Mouse (Mus musculus): Measurements from ENCODE around the gene Msi2. TPM values are rescaled to one million over a fixed set of nuclear protein-coding genes. Genes with fewer than 3 reads are reported as not detected.
A peak's percentile ranks its signal among the peaks of the same experiment; 100 is the strongest.

The Msi2 gene
- polyA plus RNA-seq (2012; rRNA removed), result 69.3 and 71.9 TPM in 2 replicates

GRCm38 (mm10) chr11:88718050-88718765 is at the start of gene Msi2:
TSS of gene Msi2 (minus strand) at chr11:88718513.
- Histone ChIP-seq H3K36me3 (ENCODE audit: control insufficient read depth, insufficient read depth, low read length) (no peaks in the 10 kb centered on the region), H3K27ac (ENCODE audit: control insufficient read depth, insufficient read depth, low read depth, low read length) (peak within 1 kb of the TSS; percentile 5), H3K4me1 (ENCODE audit: control insufficient read depth, insufficient read depth, low read length) (peaks cover 15% of the 10 kb centered on the region), H3K4me3 (ENCODE audit: control insufficient read depth, low read depth, low read length) (peak within 1 kb of the TSS; percentile 89), H3K27me3 (ENCODE audit: control insufficient read depth, insufficient read depth, low read length) (no peaks in the 10 kb centered on the region)
- TF ChIP-seq POLR2A (IDR thresholded peaks at IDR 0.05; ENCODE audit: control insufficient read depth, low read depth, low read length), result peak; percentile 51
- no peak for TF ChIP-seq CTCF (IDR thresholded peaks at IDR 0.05; ENCODE audit: control insufficient read depth, insufficient read depth, insufficient replicate concordance, low read depth, low read length)

DNA sequence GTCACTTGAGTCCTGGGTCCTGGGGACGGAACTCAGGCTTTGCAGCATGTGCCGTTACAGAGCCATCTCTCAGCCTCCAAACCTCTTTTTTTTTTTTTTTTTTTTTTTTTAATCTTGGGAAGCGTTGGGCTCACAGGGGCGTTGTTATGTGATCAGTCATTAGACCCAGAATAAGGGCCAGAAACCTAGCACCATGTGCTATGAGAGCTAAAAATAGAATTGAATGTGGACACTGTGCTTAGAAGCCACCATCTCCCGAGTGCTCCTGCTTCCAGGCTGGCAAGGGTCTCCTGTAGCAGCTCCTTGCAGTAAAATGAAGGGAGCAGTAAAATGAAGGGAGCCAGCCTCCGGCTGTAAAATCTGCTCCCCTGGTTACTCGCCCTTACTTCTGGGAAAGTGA is 47.3 kb upstream of the Msi2 start:
- H3K4me1 ChIP-seq (ENCODE audit: control insufficient read depth, insufficient read depth, low read length), result no peaks in the 10 kb centered on the region
- H3K36me3 ChIP-seq (ENCODE audit: control insufficient read depth, insufficient read depth, low read length), result no peaks in the 10 kb centered on the region
- no peak overlapping the region for H3K27ac ChIP-seq (ENCODE audit: control insufficient read depth, insufficient read depth, low read depth, low read length)
- H3K27me3 ChIP-seq (ENCODE audit: control insufficient read depth, insufficient read depth, low read length), result no peaks in the 10 kb centered on the region
- no peak for TF ChIP-seq POLR2A (IDR thresholded peaks at IDR 0.05; ENCODE audit: control insufficient read depth, low read depth, low read length)
- no peak for TF ChIP-seq CTCF (IDR thresholded peaks at IDR 0.05; ENCODE audit: control insufficient read depth, insufficient read depth, insufficient replicate concordance, low read depth, low read length)
- no peak overlapping the region for H3K4me3 ChIP-seq (ENCODE audit: control insufficient read depth, low read depth, low read length)

DNA sequence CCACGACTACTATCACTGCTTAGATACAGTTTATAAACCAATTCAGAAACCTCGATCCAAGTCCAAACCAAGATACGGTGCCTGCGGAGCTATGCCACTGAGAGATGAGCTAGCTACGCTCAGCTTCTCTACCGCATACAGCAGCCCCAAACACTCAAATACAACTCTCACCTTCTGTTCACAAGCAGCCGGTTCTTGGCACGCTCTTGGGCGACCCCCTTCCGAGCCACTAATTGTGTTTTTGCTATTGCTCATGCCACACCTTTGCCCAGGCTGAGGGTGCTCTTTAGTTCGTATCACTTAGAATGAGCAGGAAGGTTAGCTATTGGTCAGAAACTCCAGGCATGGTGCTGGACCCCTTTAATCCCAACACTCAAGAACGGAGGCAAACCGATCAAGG is 45.1 kb upstream of the Msi2 start:
- H3K4me3 ChIP-seq (ENCODE audit: control insufficient read depth, low read depth, low read length), result no peak overlapping the region
- H3K36me3 ChIP-seq (ENCODE audit: control insufficient read depth, insufficient read depth, low read length), result no peaks in the 10 kb centered on the region
- H3K4me1 ChIP-seq (ENCODE audit: control insufficient read depth, insufficient read depth, low read length), result no peaks in the 10 kb centered on the region
- no peak overlapping the region for H3K27ac ChIP-seq (ENCODE audit: control insufficient read depth, insufficient read depth, low read depth, low read length)
- H3K27me3 ChIP-seq (ENCODE audit: control insufficient read depth, insufficient read depth, low read length), result no peaks in the 10 kb centered on the region
- TF ChIP-seq CTCF (IDR thresholded peaks at IDR 0.05; ENCODE audit: control insufficient read depth, insufficient read depth, insufficient replicate concordance, low read depth, low read length) (no peak), POLR2A (IDR thresholded peaks at IDR 0.05; ENCODE audit: control insufficient read depth, low read depth, low read length) (no peak)

DNA sequence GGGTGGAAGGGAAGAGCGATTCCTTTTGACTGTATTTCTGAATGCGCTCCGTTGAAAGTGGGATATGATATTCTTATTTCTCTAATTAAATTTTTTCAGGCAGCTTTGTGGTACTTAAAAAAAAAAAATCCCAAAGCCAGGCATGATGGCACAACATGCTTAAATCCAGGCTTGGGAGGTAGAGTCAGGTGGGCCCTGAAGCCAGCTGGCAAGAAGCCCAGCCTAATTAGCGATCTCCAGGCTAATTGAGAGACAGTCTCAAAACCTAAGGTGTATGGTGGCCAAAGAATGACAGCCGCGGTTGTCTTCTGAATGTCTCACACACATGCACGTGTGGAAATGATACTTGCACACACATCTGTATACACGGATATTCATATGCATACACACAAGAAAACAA is 41.2 kb upstream of the Msi2 start:
- H3K27ac ChIP-seq (ENCODE audit: control insufficient read depth, insufficient read depth, low read depth, low read length), result no peak overlapping the region
- no peaks in the 10 kb centered on the region for H3K36me3 ChIP-seq (ENCODE audit: control insufficient read depth, insufficient read depth, low read length)
- TF ChIP-seq CTCF (IDR thresholded peaks at IDR 0.05; ENCODE audit: control insufficient read depth, insufficient read depth, insufficient replicate concordance, low read depth, low read length) (no peak), POLR2A (IDR thresholded peaks at IDR 0.05; ENCODE audit: control insufficient read depth, low read depth, low read length) (no peak)

DNA sequence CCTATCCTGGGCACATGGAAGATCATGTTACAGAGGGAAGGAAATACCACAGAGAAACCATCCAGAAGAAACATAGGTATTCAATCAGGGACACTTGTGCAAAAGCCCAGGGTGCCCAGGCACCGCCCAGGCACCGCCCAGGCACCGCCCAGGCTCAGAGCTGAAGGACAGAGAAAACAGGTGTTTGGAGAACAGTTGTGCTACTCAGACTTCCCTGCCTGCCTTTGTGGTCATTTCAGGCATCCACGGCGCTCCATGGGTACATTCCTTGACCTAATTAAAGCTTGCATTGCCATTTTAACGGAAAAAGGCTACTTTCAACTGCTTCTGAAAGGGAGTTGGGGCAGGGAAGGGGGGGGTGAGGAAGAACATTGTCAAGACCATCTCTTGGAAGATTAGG is 40.1 kb upstream of the Msi2 start:
- no peaks in the 10 kb centered on the region for H3K4me1 ChIP-seq (ENCODE audit: control insufficient read depth, insufficient read depth, low read length)
- no peak for TF ChIP-seq CTCF (IDR thresholded peaks at IDR 0.05; ENCODE audit: control insufficient read depth, insufficient read depth, insufficient replicate concordance, low read depth, low read length)
- TF ChIP-seq POLR2A (IDR thresholded peaks at IDR 0.05; ENCODE audit: control insufficient read depth, low read depth, low read length), result no peak
- no peak overlapping the region for H3K4me3 ChIP-seq (ENCODE audit: control insufficient read depth, low read depth, low read length)
- no peaks in the 10 kb centered on the region for H3K27me3 ChIP-seq (ENCODE audit: control insufficient read depth, insufficient read depth, low read length)
- no peak overlapping the region for H3K27ac ChIP-seq (ENCODE audit: control insufficient read depth, insufficient read depth, low read depth, low read length)
- no peaks in the 10 kb centered on the region for H3K36me3 ChIP-seq (ENCODE audit: control insufficient read depth, insufficient read depth, low read length)

More for the DNA sequence above, 41.2 kb upstream of the Msi2 start:
- no peak overlapping the region for H3K4me3 ChIP-seq (ENCODE audit: control insufficient read depth, low read depth, low read length)
- H3K27me3 ChIP-seq (ENCODE audit: control insufficient read depth, insufficient read depth, low read length), result no peaks in the 10 kb centered on the region
- no peaks in the 10 kb centered on the region for H3K4me1 ChIP-seq (ENCODE audit: control insufficient read depth, insufficient read depth, low read length)

- no peaks in the 10 kb centered on the region for H3K4me1 ChIP-seq (ENCODE audit: control insufficient read depth, insufficient read depth, low read length)
- TF ChIP-seq CTCF (IDR thresholded peaks at IDR 0.05; ENCODE audit: control insufficient read depth, insufficient read depth, insufficient replicate concordance, low read depth, low read length) (no peak), POLR2A (IDR thresholded peaks at IDR 0.05; ENCODE audit: control insufficient read depth, low read depth, low read length) (no peak)
- no peaks in the 10 kb centered on the region for H3K36me3 ChIP-seq (ENCODE audit: control insufficient read depth, insufficient read depth, low read length)
- no peak overlapping the region for H3K27ac ChIP-seq (ENCODE audit: control insufficient read depth, insufficient read depth, low read depth, low read length)
- no peaks in the 10 kb centered on the region for H3K27me3 ChIP-seq (ENCODE audit: control insufficient read depth, insufficient read depth, low read length)
- H3K4me3 ChIP-seq (ENCODE audit: control insufficient read depth, low read depth, low read length), result no peak overlapping the region
Measured at GRCm38 (mm10) chr11:88745306-88745705, 27.0 kb upstream of the Msi2 start.

DNA sequence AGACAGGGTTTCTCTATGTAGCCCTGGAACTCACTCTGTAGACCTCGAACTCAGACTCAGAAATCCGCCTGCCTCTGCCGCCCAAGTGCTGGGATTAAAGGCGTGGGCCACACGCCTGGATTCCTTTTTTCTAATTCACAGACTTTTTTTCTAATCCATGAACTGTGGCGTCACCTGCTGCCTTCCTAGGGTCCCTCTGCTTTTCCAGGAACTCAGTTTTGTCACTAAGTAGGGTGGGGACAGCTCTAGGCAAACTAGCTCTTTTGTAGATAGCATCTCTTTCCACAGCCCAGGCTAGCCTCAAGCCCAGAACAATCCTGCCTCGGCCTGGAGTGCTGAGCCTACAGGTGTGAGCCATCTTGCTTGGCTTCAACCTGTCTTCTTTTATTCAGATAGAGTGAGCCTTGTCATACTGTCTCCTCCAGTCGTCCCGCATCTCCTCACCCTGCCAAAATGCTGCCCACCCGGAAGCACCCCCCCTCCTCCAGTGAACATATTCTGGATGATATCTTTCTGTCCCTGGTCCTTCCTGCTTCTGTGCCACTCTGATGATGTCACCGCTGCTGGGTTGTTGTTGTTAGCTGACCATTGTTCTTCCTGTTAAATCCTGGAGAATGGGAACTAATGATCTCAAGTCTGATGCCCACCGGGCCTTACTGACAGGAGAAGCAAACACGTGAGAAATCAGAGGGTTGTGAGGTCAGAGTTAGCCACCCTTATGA is 21.4 kb upstream of the Msi2 start:
- TF ChIP-seq CTCF (IDR thresholded peaks at IDR 0.05; ENCODE audit: control insufficient read depth, insufficient read depth, insufficient replicate concordance, low read depth, low read length), result no peak
- TF ChIP-seq POLR2A (IDR thresholded peaks at IDR 0.05; ENCODE audit: control insufficient read depth, low read depth, low read length), result no peak
- Histone ChIP-seq H3K27me3 (ENCODE audit: control insufficient read depth, insufficient read depth, low read length) (no peaks in the 10 kb centered on the region), H3K36me3 (ENCODE audit: control insufficient read depth, insufficient read depth, low read length) (no peaks in the 10 kb centered on the region), H3K4me3 (ENCODE audit: control insufficient read depth, low read depth, low read length) (no peak overlapping the region), H3K27ac (ENCODE audit: control insufficient read depth, insufficient read depth, low read depth, low read length) (no peak overlapping the region), H3K4me1 (ENCODE audit: control insufficient read depth, insufficient read depth, low read length) (no peaks in the 10 kb centered on the region)
